Mouse (Mus musculus) liver, embryonic 12.5 days (tissue): ENCODE data around the gene Tnn. TPM values are rescaled to one million over a fixed set of nuclear protein-coding genes. Genes with fewer than 3 reads are reported as not detected.

ENCODE experiments used
- ATAC-seq: fragments of 200-750 bp; cut with Nextera tagmentation; 2 replicates; pipeline ENCODE4 v1.8.0; 2017; ENCODE audit warnings: moderate number of reproducible peaks, mild to moderate bottlenecking, moderate library complexity
- H3K27ac ChIP-seq: fragments of 300-500 bp; sonication (generic); 2 replicates; pipeline ENCODE4 v1.5.1; 2016; ENCODE audit warnings: mild to moderate bottlenecking
- H3K27me3 ChIP-seq: fragments of 300-500 bp; sonication (generic); replicated peaks from 2 replicates; pipeline ENCODE4 v1.6.1; 2016; ENCODE audit warnings: mild to moderate bottlenecking, moderate library complexity
- H3K36me3 ChIP-seq: fragments of 300-500 bp; sonication (generic); 2 replicates; pipeline ENCODE4 v1.6.1; 2016; ENCODE audit warnings: mild to moderate bottlenecking, moderate library complexity
- H3K4me1 ChIP-seq: fragments of 300-500 bp; sonication (generic); 2 replicates; pipeline ENCODE4 v1.6.1; 2016
- H3K4me2 ChIP-seq: fragments of 300-500 bp; sonication (generic); 2 replicates; pipeline ENCODE4 v1.6.1; 2016; ENCODE audit warnings: mild to moderate bottlenecking, moderate library complexity
- H3K4me3 ChIP-seq: fragments of 300-500 bp; sonication (generic); 2 replicates; pipeline ENCODE4 v1.5.1; 2016; ENCODE audit warnings: mild to moderate bottlenecking, moderate library complexity
- H3K9ac ChIP-seq: fragments of 300-500 bp; sonication (generic); 2 replicates; pipeline ENCODE4 v1.6.1; 2016; ENCODE audit warnings: mild to moderate bottlenecking, moderate library complexity
- H3K9me3 ChIP-seq: fragments of 300-500 bp; sonication (generic); replicated peaks from 2 replicates; pipeline ENCODE4 v1.6.1; 2016; ENCODE audit warnings: mild to moderate bottlenecking, moderate library complexity
- WGBS: fragments of 180-500 bp; shearing (Covaris S2); methylation state at CpG from one replicate; pipeline ENCODE4 v1.1.7; 2016; ENCODE audit not compliant: insufficient replicate concordance; 5-methylcytosine and 5-hydroxymethylcytosine counted together
- polyA plus RNA-seq: library from polyadenylated mRNA; unstranded; fragments of >200 nt; fragmentation: Nextera tagmentation; extraction: Ambion mirVana; gene quantifications from 2 replicates; pipeline ENCODE4 v1.2.1, GENCODE M21; 2016

Tnn gene
- polyA plus RNA-seq, 1 experiment from 2014 or later = 0.02 TPM

DNA sequence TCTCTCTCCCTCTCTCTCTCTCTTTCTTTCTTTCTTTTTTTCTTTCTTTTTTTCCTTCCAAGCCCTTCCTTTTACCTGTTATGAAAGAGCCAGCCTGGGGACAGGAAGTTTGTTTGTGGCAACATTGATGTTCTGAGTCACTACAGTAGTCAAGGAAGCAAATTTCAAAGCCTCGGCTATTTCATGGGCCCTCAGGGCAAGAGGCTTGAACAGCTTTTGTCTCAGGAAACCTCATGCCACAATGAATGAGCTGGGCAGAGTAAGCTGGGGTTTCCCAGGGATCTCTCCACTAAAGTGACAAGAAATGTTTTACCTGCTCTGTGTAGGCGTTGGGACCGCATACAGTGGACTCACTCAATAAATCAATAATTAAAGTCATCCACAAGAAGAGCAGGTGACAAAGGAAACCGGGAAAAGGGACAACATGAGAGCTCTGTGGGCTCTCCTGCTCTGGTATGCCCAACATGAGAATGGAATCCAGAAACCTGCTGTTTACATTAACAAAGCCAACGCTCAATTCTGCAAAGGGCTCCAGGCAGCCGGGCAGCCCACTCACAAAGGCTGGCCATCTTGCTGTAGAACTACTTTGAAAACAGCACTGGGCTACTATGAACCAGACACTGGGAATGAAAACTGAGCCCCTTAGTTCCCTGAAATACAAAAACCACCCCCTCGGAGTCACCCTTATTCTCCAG lies 113.3 kb downstream of the Tnn start:
- Histone ChIP-seq H3K27ac (no peak overlapping the region), H3K4me2 (no peak overlapping the region), H3K9me3 (no peaks in the 10 kb centered on the region), H3K4me1 (peaks cover 14% of the 10 kb centered on the region), H3K4me3 (no peak overlapping the region), H3K27me3 (no peaks in the 10 kb centered on the region), H3K9ac (no peak overlapping the region), H3K36me3 (no peaks in the 10 kb centered on the region)
- no peak for ATAC-seq
- WGBS = 70% methylated on average over 7 of the region's 7 CpGs

DNA sequence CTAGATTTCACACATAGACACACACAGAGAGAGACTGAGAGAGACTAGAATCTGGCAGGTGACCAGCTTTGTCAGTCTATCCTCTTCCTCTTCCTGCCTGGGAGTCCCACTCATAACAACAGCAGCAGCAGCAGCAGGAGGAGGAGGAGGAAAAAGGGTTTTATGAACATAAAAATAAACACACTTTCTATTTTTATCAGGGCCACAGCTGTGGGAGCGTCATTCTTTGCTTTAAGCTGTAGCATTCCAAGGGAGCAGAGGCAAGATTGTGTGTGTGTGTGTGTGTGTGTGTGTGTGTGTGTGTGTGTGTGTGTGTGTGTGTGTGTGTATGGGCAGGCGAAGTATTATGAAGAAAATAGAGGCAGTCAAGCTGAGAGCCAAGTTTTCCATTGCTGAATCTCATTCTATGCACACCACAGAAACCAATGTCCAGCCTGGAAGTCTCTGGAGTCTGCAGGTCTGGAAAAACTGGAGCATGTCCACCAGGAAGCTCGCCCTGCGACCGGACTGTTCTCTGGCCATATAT lies 116.3 kb downstream of the Tnn start:
- no peak for ATAC-seq
- Histone ChIP-seq H3K9me3 (no peaks in the 10 kb centered on the region), H3K4me1 (0 out of 2 replicates have a peak, but pooled peaks cover 3% of the 10 kb centered on the region), H3K9ac (no peak overlapping the region), H3K4me3 (no peak overlapping the region), H3K4me2 (no peak overlapping the region), H3K27me3 (no peaks in the 10 kb centered on the region), H3K36me3 (no peaks in the 10 kb centered on the region), H3K27ac (no peak overlapping the region)
- WGBS = 59% methylated on average over 5 of the region's 5 CpGs

GRCm38 (mm10) chr1:160035561-160035960 lies 117.8 kb downstream of the Tnn start:
- ATAC-seq = no peak
- 0 out of 2 replicates have a peak, but pooled peaks cover 3% of the 10 kb centered on the region for H3K4me1 ChIP-seq
- 62% methylated on average over 3 of the region's 3 CpGs for WGBS

More at GRCm38 (mm10) chr1:160035561-160035960, 117.8 kb downstream of the Tnn start:
- no peak overlapping the region for H3K4me3 ChIP-seq
- no peak overlapping the region for H3K9ac ChIP-seq
- H3K4me2 ChIP-seq = no peak overlapping the region
- no peaks in the 10 kb centered on the region for H3K27me3 ChIP-seq
- no peak overlapping the region for H3K27ac ChIP-seq
- H3K9me3 ChIP-seq = no peaks in the 10 kb centered on the region
- H3K36me3 ChIP-seq = no peaks in the 10 kb centered on the region

Other genes with a start within 250 kb of the Tnn start
- 24.1 and 26.5 TPM in 2 replicates for gene 4930523C07Rik, start 109.2 kb downstream of the Tnn start, polyA plus RNA-seq
- gene Mrps14, start 41.6 kb upstream of the Tnn start, polyA plus RNA-seq = 242 and 262 TPM in 2 replicates
- 279 and 282 TPM in 2 replicates for gene Cacybp, start 59.3 kb upstream of the Tnn start, polyA plus RNA-seq